Mouse (Mus musculus): ENCODE results near the gene Lsm10. TPM values are rescaled to one million over a fixed set of nuclear protein-coding genes. Genes with fewer than 3 reads are reported as not detected.

Lsm10 gene
- polyA plus RNA-seq, 1 experiment from 2014 or later, result 59.3 TPM

- Histone ChIP-seq H3K9ac (replicated peaks; ENCODE audit: low read length) (no peak overlapping the region), H3K36me3 (ENCODE audit: insufficient read depth, low read length) (no peaks in the 10 kb centered on the region), H3K4me3 (ENCODE audit: low read length) (no peak overlapping the region), H3K27ac (ENCODE audit: low read length) (no peak overlapping the region), H3K27me3 (ENCODE audit: insufficient read depth, low read length) (no peaks in the 10 kb centered on the region), H3K4me1 (ENCODE audit: insufficient read depth, low read length) (no peaks in the 10 kb centered on the region), H3K4me2 (replicated peaks; ENCODE audit: low read depth, low read length) (no peak overlapping the region), H3K9me3 (ENCODE audit: low read length) (no peaks in the 10 kb centered on the region)
- no peak for ATAC-seq (ENCODE audit: low FRiP score, low TSS enrichment)
- WGBS, result 55% methylated on average over 15 of the region's 15 CpGs
These were observed 28.9 kb upstream of the Lsm10 start for GRCm38 (mm10) chr4:126067401-126068077.

DNA sequence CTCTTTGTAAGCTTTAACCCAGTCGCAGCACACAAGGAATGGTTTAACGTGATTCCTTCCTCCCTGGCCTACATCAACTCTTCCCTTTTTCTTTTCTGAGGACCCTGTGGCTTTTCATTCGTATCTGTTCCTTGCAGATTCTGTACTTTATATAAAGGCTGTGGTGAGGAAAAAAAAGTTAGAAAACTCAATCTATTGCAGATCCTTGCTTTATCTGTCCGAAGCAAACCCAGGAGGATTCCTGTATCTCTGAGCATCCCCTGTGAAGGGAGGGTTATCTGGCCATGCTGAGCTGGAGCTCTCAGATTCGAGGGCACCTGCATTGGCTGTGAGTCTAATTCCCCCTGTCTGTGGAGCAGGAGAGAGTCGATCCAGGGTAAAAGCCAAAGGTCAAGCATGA, 27.6 kb upstream of the Lsm10 start:
- Histone ChIP-seq H3K27me3 (ENCODE audit: insufficient read depth, low read length) (no peaks in the 10 kb centered on the region), H3K9me3 (ENCODE audit: low read length) (no peaks in the 10 kb centered on the region), H3K36me3 (ENCODE audit: insufficient read depth, low read length) (no peaks in the 10 kb centered on the region), H3K4me3 (ENCODE audit: low read length) (no peak overlapping the region), H3K4me1 (ENCODE audit: insufficient read depth, low read length) (no peaks in the 10 kb centered on the region), H3K9ac (replicated peaks; ENCODE audit: low read length) (no peak overlapping the region), H3K4me2 (replicated peaks; ENCODE audit: low read depth, low read length) (no peak overlapping the region), H3K27ac (ENCODE audit: low read length) (no peak overlapping the region)
- 87% methylated on average over 6 of the region's 6 CpGs for WGBS
- ATAC-seq (ENCODE audit: low FRiP score, low TSS enrichment), result no peak

- Histone ChIP-seq H3K4me2 (replicated peaks; ENCODE audit: low read depth, low read length) (no peak overlapping the region), H3K4me1 (ENCODE audit: insufficient read depth, low read length) (no peaks in the 10 kb centered on the region), H3K9ac (replicated peaks; ENCODE audit: low read length) (no peak overlapping the region), H3K27ac (ENCODE audit: low read length) (no peak overlapping the region), H3K4me3 (ENCODE audit: low read length) (no peak overlapping the region), H3K36me3 (ENCODE audit: insufficient read depth, low read length) (0 out of 2 replicates have a peak, but pooled peaks cover 2% of the 10 kb centered on the region), H3K27me3 (ENCODE audit: insufficient read depth, low read length) (no peaks in the 10 kb centered on the region), H3K9me3 (ENCODE audit: low read length) (no peaks in the 10 kb centered on the region)
- no peak for ATAC-seq (ENCODE audit: low FRiP score, low TSS enrichment)
- 85% methylated on average over 6 of the region's 6 CpGs for WGBS
These were observed 18.6 kb upstream of the Lsm10 start for GRCm38 (mm10) chr4:126077833-126078232.

DNA sequence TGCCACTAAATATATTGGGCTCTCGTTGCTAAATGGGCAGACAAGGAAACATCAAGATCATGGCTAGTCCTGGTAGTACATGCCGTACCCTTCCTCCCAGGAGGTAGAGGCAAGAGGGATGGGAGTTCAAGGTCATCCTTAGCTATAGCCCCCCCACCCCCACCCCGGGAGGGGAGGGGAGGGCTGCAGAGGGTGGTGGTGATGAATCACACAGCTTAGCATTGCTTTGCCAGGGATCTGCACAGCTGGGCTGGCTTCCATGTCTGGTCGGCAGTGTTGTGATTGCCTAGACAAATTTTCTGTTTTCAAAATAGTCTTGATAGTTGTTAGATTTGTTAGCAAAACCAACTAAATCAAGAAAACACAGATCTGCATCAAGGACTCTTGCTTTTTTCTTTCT, 17.2 kb upstream of the Lsm10 start:
- Histone ChIP-seq H3K9ac (replicated peaks; ENCODE audit: low read length) (no peak overlapping the region), H3K4me3 (ENCODE audit: low read length) (no peak overlapping the region), H3K27ac (ENCODE audit: low read length) (no peak overlapping the region), H3K9me3 (ENCODE audit: low read length) (no peaks in the 10 kb centered on the region), H3K4me2 (replicated peaks; ENCODE audit: low read depth, low read length) (no peak overlapping the region), H3K4me1 (ENCODE audit: insufficient read depth, low read length) (no peaks in the 10 kb centered on the region), H3K27me3 (ENCODE audit: insufficient read depth, low read length) (no peaks in the 10 kb centered on the region), H3K36me3 (ENCODE audit: insufficient read depth, low read length) (0 out of 2 replicates have a peak, but pooled peaks cover 2% of the 10 kb centered on the region)
- 78% methylated on average over 4 of the region's 4 CpGs for WGBS
- no peak for ATAC-seq (ENCODE audit: low FRiP score, low TSS enrichment)

GRCm38 (mm10) chr4:126081601-126082000, 14.8 kb upstream of the Lsm10 start:
- ATAC-seq (ENCODE audit: low FRiP score, low TSS enrichment), result no peak
- 95% methylated on average over 1 of the region's 1 CpGs for WGBS
- Histone ChIP-seq H3K9ac (replicated peaks; ENCODE audit: low read length) (no peak overlapping the region), H3K36me3 (ENCODE audit: insufficient read depth, low read length) (0 out of 2 replicates have a peak, but pooled peaks cover 2% of the 10 kb centered on the region), H3K4me3 (ENCODE audit: low read length) (no peak overlapping the region), H3K9me3 (ENCODE audit: low read length) (no peaks in the 10 kb centered on the region), H3K4me1 (ENCODE audit: insufficient read depth, low read length) (no peaks in the 10 kb centered on the region), H3K27me3 (ENCODE audit: insufficient read depth, low read length) (no peaks in the 10 kb centered on the region), H3K4me2 (replicated peaks; ENCODE audit: low read depth, low read length) (no peak overlapping the region), H3K27ac (ENCODE audit: low read length) (no peak overlapping the region)

DNA sequence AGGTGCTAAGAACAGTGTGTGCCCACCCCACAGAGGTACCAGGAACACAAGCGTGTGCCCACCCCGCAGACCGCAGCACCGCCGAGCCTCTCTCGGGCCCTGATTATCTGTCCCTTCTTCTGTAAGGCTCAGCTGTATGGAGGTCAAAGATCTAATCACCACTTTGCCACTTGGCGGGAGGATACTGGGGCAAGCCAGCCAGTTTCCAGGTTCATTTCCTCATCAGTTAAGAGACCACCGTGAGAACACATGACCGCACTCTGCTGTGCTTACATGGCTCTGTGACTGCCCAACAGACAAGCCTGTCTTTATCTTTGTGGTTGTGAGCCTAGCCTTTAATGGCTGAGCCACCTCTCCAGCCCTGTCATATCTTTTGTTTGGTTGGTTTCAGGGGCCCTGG, 13.4 kb upstream of the Lsm10 start:
- 0 out of 2 replicates have a peak, but pooled peaks cover 2% of the 10 kb centered on the region for H3K36me3 ChIP-seq (ENCODE audit: insufficient read depth, low read length)
- H3K27me3 ChIP-seq (ENCODE audit: insufficient read depth, low read length), result no peaks in the 10 kb centered on the region
- no peaks in the 10 kb centered on the region for H3K9me3 ChIP-seq (ENCODE audit: low read length)
- H3K4me2 ChIP-seq (replicated peaks; ENCODE audit: low read depth, low read length), result no peak overlapping the region
- no peak overlapping the region for H3K9ac ChIP-seq (replicated peaks; ENCODE audit: low read length)
- 0 out of 2 replicates have a peak, but pooled peaks cover under 1% of the 10 kb centered on the region for H3K4me1 ChIP-seq (ENCODE audit: insufficient read depth, low read length)
- ATAC-seq (ENCODE audit: low FRiP score, low TSS enrichment), result no peak
- no peak overlapping the region for H3K4me3 ChIP-seq (ENCODE audit: low read length)
- H3K27ac ChIP-seq (ENCODE audit: low read length), result no peak overlapping the region
- 89% methylated on average over 9 of the region's 9 CpGs for WGBS

- Histone ChIP-seq H3K9me3 (ENCODE audit: low read length) (no peaks in the 10 kb centered on the region), H3K4me2 (replicated peaks; ENCODE audit: low read depth, low read length) (no peak overlapping the region), H3K4me1 (ENCODE audit: insufficient read depth, low read length) (0 out of 2 replicates have a peak, but pooled peaks cover 3% of the 10 kb centered on the region), H3K9ac (replicated peaks; ENCODE audit: low read length) (no peak overlapping the region), H3K36me3 (ENCODE audit: insufficient read depth, low read length) (0 out of 2 replicates have a peak, but pooled peaks cover 2% of the 10 kb centered on the region), H3K27ac (ENCODE audit: low read length) (no peak overlapping the region), H3K27me3 (ENCODE audit: insufficient read depth, low read length) (no peaks in the 10 kb centered on the region), H3K4me3 (ENCODE audit: low read length) (no peak overlapping the region)
- 59% methylated on average over 8 of the region's 8 CpGs for WGBS
- no peak for ATAC-seq (ENCODE audit: low FRiP score, low TSS enrichment)
These were observed 12.0 kb upstream of the Lsm10 start for GRCm38 (mm10) chr4:126084382-126084781.

GRCm38 (mm10) chr4:126085996-126086576, 10.3 kb upstream of the Lsm10 start:
- 0 out of 2 replicates have a peak, but pooled peaks cover 2% of the 10 kb centered on the region for H3K36me3 ChIP-seq (ENCODE audit: insufficient read depth, low read length)
- H3K4me3 ChIP-seq (ENCODE audit: low read length), result no peak overlapping the region
- no peak overlapping the region for H3K9ac ChIP-seq (replicated peaks; ENCODE audit: low read length)
- H3K4me2 ChIP-seq (replicated peaks; ENCODE audit: low read depth, low read length), result no peak overlapping the region
- H3K4me1 ChIP-seq (ENCODE audit: insufficient read depth, low read length), result 0 out of 2 replicates have a peak, but pooled peaks cover 3% of the 10 kb centered on the region
- H3K27me3 ChIP-seq (ENCODE audit: insufficient read depth, low read length), result no peaks in the 10 kb centered on the region
- H3K27ac ChIP-seq (ENCODE audit: low read length), result peak overlapping the region; percentile 7; the same call in 1 of the 2 replicates
- no peaks in the 10 kb centered on the region for H3K9me3 ChIP-seq (ENCODE audit: low read length)
- 18% methylated on average over 7 of the region's 7 CpGs for WGBS
- ATAC-seq (ENCODE audit: low FRiP score, low TSS enrichment), result peak; percentile 87

GRCm38 (mm10) chr4:126090101-126090847, 6.1 kb upstream of the Lsm10 start:
- ATAC-seq (ENCODE audit: low FRiP score, low TSS enrichment), result no peak
- WGBS, result 49% methylated on average over 7 of the region's 7 CpGs

GRCm38 (mm10) chr4:126090848-126091124, 5.6 kb upstream of the Lsm10 start:
- no peak overlapping the region for H3K4me3 ChIP-seq (ENCODE audit: low read length)
- ATAC-seq (ENCODE audit: low FRiP score, low TSS enrichment), result no peak
- H3K27ac ChIP-seq (ENCODE audit: low read length), result no peak overlapping the region
- 0 out of 2 replicates have a peak, but pooled peaks cover 3% of the 10 kb centered on the region for H3K4me1 ChIP-seq (ENCODE audit: insufficient read depth, low read length)
- WGBS, result 80% methylated on average over 4 of the region's 4 CpGs
- no peaks in the 10 kb centered on the region for H3K9me3 ChIP-seq (ENCODE audit: low read length)
- H3K36me3 ChIP-seq (ENCODE audit: insufficient read depth, low read length), result no peaks in the 10 kb centered on the region
- no peak overlapping the region for H3K9ac ChIP-seq (replicated peaks; ENCODE audit: low read length)
- H3K4me2 ChIP-seq (replicated peaks; ENCODE audit: low read depth, low read length), result no peak overlapping the region
- H3K27me3 ChIP-seq (ENCODE audit: insufficient read depth, low read length), result no peaks in the 10 kb centered on the region

More at GRCm38 (mm10) chr4:126090101-126090847, 6.1 kb upstream of the Lsm10 start:
- no peaks in the 10 kb centered on the region for H3K9me3 ChIP-seq (ENCODE audit: low read length)
- H3K36me3 ChIP-seq (ENCODE audit: insufficient read depth, low read length), result no peaks in the 10 kb centered on the region
- no peak overlapping the region for H3K9ac ChIP-seq (replicated peaks; ENCODE audit: low read length)
- H3K27ac ChIP-seq (ENCODE audit: low read length), result no peak overlapping the region
- no peak overlapping the region for H3K4me3 ChIP-seq (ENCODE audit: low read length)
- H3K4me1 ChIP-seq (ENCODE audit: insufficient read depth, low read length), result 0 out of 2 replicates have a peak, but pooled peaks cover 3% of the 10 kb centered on the region
- H3K27me3 ChIP-seq (ENCODE audit: insufficient read depth, low read length), result no peaks in the 10 kb centered on the region
- no peak overlapping the region for H3K4me2 ChIP-seq (replicated peaks; ENCODE audit: low read depth, low read length)
